Mouse (Mus musculus): ENCODE measurements around the gene Ror1. TPM values are rescaled to one million over a fixed set of nuclear protein-coding genes. Genes with fewer than 3 reads are reported as not detected.

Ror1 gene
- polyA plus RNA-seq, 1 experiment from 2014 or later: 8.3 TPM

- no peak overlapping the region for H3K9ac ChIP-seq (ENCODE audit: low read depth, low read length)
- no peak for DNase-seq (ENCODE audit: low spot score)
- no peak for ATAC-seq (replicated peaks; ENCODE audit: low FRiP score, low read depth)
These were observed 239.6 kb downstream of the Ror1 start for GRCm38 (mm10) chr4:100335168-100335567.

GRCm38 (mm10) chr4:100347791-100348190 lies 252.2 kb downstream of the Ror1 start:
- no peak overlapping the region for H3K9ac ChIP-seq (ENCODE audit: low read depth, low read length)
- no peak for DNase-seq (ENCODE audit: low spot score)
- no peak overlapping the region for H3K27ac ChIP-seq
- no peak for ATAC-seq (replicated peaks; ENCODE audit: low FRiP score, low read depth)
- TF ChIP-seq CTCF (IDR thresholded peaks at IDR 0.05; ENCODE audit: low read depth): no peak
- WGBS: 72% methylated on average over 3 of the region's 3 CpGs
- no peak overlapping the region for H3K4me2 ChIP-seq (ENCODE audit: low read length)
- no peaks in the 10 kb centered on the region for H3K9me3 ChIP-seq (replicated peaks; ENCODE audit: low read length)
- H3K36me3 ChIP-seq (ENCODE audit: insufficient read depth, low read length): no peaks in the 10 kb centered on the region
- no peaks in the 10 kb centered on the region for H3K27me3 ChIP-seq (ENCODE audit: insufficient read depth, low read length)
- no peak overlapping the region for H3K4me3 ChIP-seq (replicated peaks; ENCODE audit: low read depth, low read length)
- no peaks in the 10 kb centered on the region for H3K4me1 ChIP-seq (replicated peaks; ENCODE audit: insufficient read depth, low read length)

More at GRCm38 (mm10) chr4:100335168-100335567, 239.6 kb downstream of the Ror1 start:
- no peak for TF ChIP-seq CTCF (IDR thresholded peaks at IDR 0.05; ENCODE audit: low read depth)
- no peak overlapping the region for H3K4me2 ChIP-seq (ENCODE audit: low read length)
- H3K4me3 ChIP-seq (replicated peaks; ENCODE audit: low read depth, low read length): no peak overlapping the region
- H3K27ac ChIP-seq: no peak overlapping the region
- H3K9me3 ChIP-seq (replicated peaks; ENCODE audit: low read length): no peaks in the 10 kb centered on the region
- H3K27me3 ChIP-seq (ENCODE audit: insufficient read depth, low read length): no peaks in the 10 kb centered on the region
- 64% methylated on average over 2 of the region's 2 CpGs for WGBS
- no peaks in the 10 kb centered on the region for H3K36me3 ChIP-seq (ENCODE audit: insufficient read depth, low read length)
- 0 out of 2 replicates have a peak, but pooled peaks cover 3% of the 10 kb centered on the region for H3K4me1 ChIP-seq (replicated peaks; ENCODE audit: insufficient read depth, low read length)

GRCm38 (mm10) chr4:100350106-100350795 lies 254.7 kb downstream of the Ror1 start:
- TF ChIP-seq CTCF (IDR thresholded peaks at IDR 0.05; ENCODE audit: low read depth): no peak
- H3K4me1 ChIP-seq (replicated peaks; ENCODE audit: insufficient read depth, low read length): no peaks in the 10 kb centered on the region
- 84% methylated on average over 7 of the region's 7 CpGs for WGBS
- no peak for DNase-seq (ENCODE audit: low spot score)
- no peak overlapping the region for H3K4me3 ChIP-seq (replicated peaks; ENCODE audit: low read depth, low read length)
- ATAC-seq (replicated peaks; ENCODE audit: low FRiP score, low read depth): no peak
- H3K36me3 ChIP-seq (ENCODE audit: insufficient read depth, low read length): no peaks in the 10 kb centered on the region
- H3K4me2 ChIP-seq (ENCODE audit: low read length): no peak overlapping the region
- no peak overlapping the region for H3K27ac ChIP-seq
- H3K27me3 ChIP-seq (ENCODE audit: insufficient read depth, low read length): no peaks in the 10 kb centered on the region
- no peak overlapping the region for H3K9ac ChIP-seq (ENCODE audit: low read depth, low read length)
- H3K9me3 ChIP-seq (replicated peaks; ENCODE audit: low read length): no peaks in the 10 kb centered on the region

GRCm38 (mm10) chr4:100351797-100352290 lies 256.3 kb downstream of the Ror1 start:
- DNase-seq (ENCODE audit: low spot score) (no peak), ATAC-seq (replicated peaks; ENCODE audit: low FRiP score, low read depth) (no peak)
- Histone ChIP-seq H3K27ac (no peak overlapping the region), H3K36me3 (ENCODE audit: insufficient read depth, low read length) (no peaks in the 10 kb centered on the region), H3K4me1 (replicated peaks; ENCODE audit: insufficient read depth, low read length) (no peaks in the 10 kb centered on the region), H3K27me3 (ENCODE audit: insufficient read depth, low read length) (no peaks in the 10 kb centered on the region), H3K4me3 (replicated peaks; ENCODE audit: low read depth, low read length) (no peak overlapping the region), H3K9ac (ENCODE audit: low read depth, low read length) (no peak overlapping the region), H3K9me3 (replicated peaks; ENCODE audit: low read length) (no peaks in the 10 kb centered on the region), H3K4me2 (ENCODE audit: low read length) (no peak overlapping the region)
- no peak for TF ChIP-seq CTCF (IDR thresholded peaks at IDR 0.05; ENCODE audit: low read depth)

- TF ChIP-seq CTCF (IDR thresholded peaks at IDR 0.05; ENCODE audit: low read depth): no peak
- Histone ChIP-seq H3K4me3 (replicated peaks; ENCODE audit: low read depth, low read length) (no peak overlapping the region), H3K27me3 (ENCODE audit: insufficient read depth, low read length) (no peaks in the 10 kb centered on the region), H3K9me3 (replicated peaks; ENCODE audit: low read length) (no peaks in the 10 kb centered on the region), H3K4me1 (replicated peaks; ENCODE audit: insufficient read depth, low read length) (no peaks in the 10 kb centered on the region), H3K36me3 (ENCODE audit: insufficient read depth, low read length) (no peaks in the 10 kb centered on the region), H3K4me2 (ENCODE audit: low read length) (no peak overlapping the region), H3K27ac (no peak overlapping the region), H3K9ac (ENCODE audit: low read depth, low read length) (no peak overlapping the region)
- 79% methylated on average over 5 of the region's 5 CpGs for WGBS
- ATAC-seq (replicated peaks; ENCODE audit: low FRiP score, low read depth) (no peak), DNase-seq (ENCODE audit: low spot score) (no peak)
These were observed 260.0 kb downstream of the Ror1 start for GRCm38 (mm10) chr4:100355566-100355965.

- DNase-seq (ENCODE audit: low spot score) (no peak), ATAC-seq (replicated peaks; ENCODE audit: low FRiP score, low read depth) (no peak)
- H3K9ac ChIP-seq (ENCODE audit: low read depth, low read length): no peak overlapping the region
- no peaks in the 10 kb centered on the region for H3K9me3 ChIP-seq (replicated peaks; ENCODE audit: low read length)
- WGBS: 84% methylated on average over 4 of the region's 4 CpGs
- H3K36me3 ChIP-seq (ENCODE audit: insufficient read depth, low read length): no peaks in the 10 kb centered on the region
- no peak overlapping the region for H3K4me3 ChIP-seq (replicated peaks; ENCODE audit: low read depth, low read length)
- H3K4me2 ChIP-seq (ENCODE audit: low read length): no peak overlapping the region
- peak; percentile 32 for TF ChIP-seq CTCF (IDR thresholded peaks at IDR 0.05; ENCODE audit: low read depth)
- no peaks in the 10 kb centered on the region for H3K4me1 ChIP-seq (replicated peaks; ENCODE audit: insufficient read depth, low read length)
- no peak overlapping the region for H3K27ac ChIP-seq
- H3K27me3 ChIP-seq (ENCODE audit: insufficient read depth, low read length): no peaks in the 10 kb centered on the region
These were observed 262.4 kb downstream of the Ror1 start for GRCm38 (mm10) chr4:100357881-100358589.
